Mouse (Mus musculus) liver, embryonic 11.5 days (tissue): ENCODE measurements around the gene Sgta. TPM values are rescaled to one million over a fixed set of nuclear protein-coding genes. Genes with fewer than 3 reads are reported as not detected.

ENCODE experiments used
- ATAC-seq: fragments of 200-750 bp; cut with Nextera tagmentation; replicated peaks from 2 replicates; pipeline ENCODE4 v1.8.0; 2017; ENCODE audit warnings: moderate number of reproducible peaks, mild to moderate bottlenecking, moderate TSS enrichment, moderate library complexity; ENCODE audit not compliant: low FRiP score
- DNase-seq: peaks from one replicate; pipeline ENCODE4 v3.0.0-alpha.2; 2017; ENCODE audit warnings: low spot score
- H3K27ac ChIP-seq: fragments of 300-500 bp; sonication (generic); 2 replicates; pipeline ENCODE4 v1.5.1; 2014; ENCODE audit warnings: mild to moderate bottlenecking, low read depth, low read length, control low read depth
- H3K27me3 ChIP-seq: fragments of 300-500 bp; sonication (generic); replicated peaks from 2 replicates; pipeline ENCODE4 v1.6.1; 2014; ENCODE audit warnings: low read length, mixed read lengths; ENCODE audit not compliant: control insufficient read depth, insufficient read depth
- H3K36me3 ChIP-seq: fragments of 300-500 bp; sonication (generic); 2 replicates; pipeline ENCODE4 v1.6.1; 2014; ENCODE audit warnings: mild to moderate bottlenecking, low read length, moderate library complexity, mixed read lengths; ENCODE audit not compliant: control insufficient read depth, insufficient read depth
- H3K4me1 ChIP-seq: fragments of 300-500 bp; sonication (generic); replicated peaks from 2 replicates; pipeline ENCODE4 v1.6.1; 2014; ENCODE audit warnings: low read length, mixed read lengths; ENCODE audit not compliant: control insufficient read depth, insufficient read depth
- H3K4me2 ChIP-seq: fragments of 300-500 bp; sonication (generic); 2 replicates; pipeline ENCODE4 v1.6.1; 2014; ENCODE audit warnings: mild to moderate bottlenecking, control low read depth, moderate library complexity
- H3K4me3 ChIP-seq: fragments of 300-500 bp; sonication (generic); 2 replicates; pipeline ENCODE4 v1.5.1; 2014; ENCODE audit warnings: low read depth, low read length, control low read depth
- H3K9ac ChIP-seq: fragments of 300-500 bp; sonication (generic); 2 replicates; pipeline ENCODE4 v1.6.1; 2014; ENCODE audit warnings: low read depth, low read length, control low read depth
- H3K9me3 ChIP-seq: fragments of 300-500 bp; sonication (generic); 2 replicates; pipeline ENCODE4 v1.6.1; 2016; ENCODE audit warnings: low read length, inconsistent platforms, mixed read lengths; ENCODE audit not compliant: control insufficient read depth
- WGBS: fragments of 180-500 bp; shearing (Covaris S2); extraction: QIAGEN DNeasy Blood & Tissue Kit; methylation state at CpG from one replicate; pipeline ENCODE4 v1.1.7; 2014; 5-methylcytosine and 5-hydroxymethylcytosine counted together
- polyA plus RNA-seq: library from polyadenylated mRNA; unstranded; fragments of >200 nt; fragmentation: Nextera tagmentation; extraction: Ambion mirVana; gene quantifications from 2 replicates; pipeline ENCODE4 v1.2.1, GENCODE M21; 2014

Sgta gene
- polyA plus RNA-seq, 1 experiment from 2014 or later: 147 TPM

- Histone ChIP-seq H3K9ac (no peak overlapping the region), H3K27me3 (peaks cover 27% of the 10 kb centered on the region), H3K4me1 (peaks cover 8% of the 10 kb centered on the region), H3K36me3 (peaks cover 4% of the 10 kb centered on the region), H3K4me3 (no peak overlapping the region), H3K4me2 (no peak overlapping the region), H3K27ac (no peak overlapping the region), H3K9me3 (no peaks in the 10 kb centered on the region)
- ATAC-seq (0 out of 2 replicates have a peak, but pooled peaks have one; percentile 50), DNase-seq (no peak)
Measured at GRCm38 (mm10) chr10:81028219-81028618, 31.8 kb downstream of the Sgta start.

- no peak for DNase-seq
- Histone ChIP-seq H3K4me1 (peaks cover 8% of the 10 kb centered on the region), H3K27ac (no peak overlapping the region), H3K4me3 (no peak overlapping the region), H3K9ac (no peak overlapping the region), H3K9me3 (no peaks in the 10 kb centered on the region), H3K27me3 (peaks cover 36% of the 10 kb centered on the region), H3K4me2 (no peak overlapping the region), H3K36me3 (peaks cover 4% of the 10 kb centered on the region)
- 64% methylated on average over 4 of the region's 4 CpGs for WGBS
- no peak for ATAC-seq
Measured at GRCm38 (mm10) chr10:81027331-81027730, 32.6 kb downstream of the Sgta start.

- 90% methylated on average over 5 of the region's 5 CpGs for WGBS
- H3K36me3 ChIP-seq: peaks cover 4% of the 10 kb centered on the region
- no peak overlapping the region for H3K4me3 ChIP-seq
- no peak overlapping the region for H3K9ac ChIP-seq
- DNase-seq: no peak
- H3K27me3 ChIP-seq: peaks cover 41% of the 10 kb centered on the region
- ATAC-seq: no peak
- no peak overlapping the region for H3K27ac ChIP-seq
- no peak overlapping the region for H3K4me2 ChIP-seq
- H3K4me1 ChIP-seq: peaks cover 8% of the 10 kb centered on the region
- H3K9me3 ChIP-seq: no peaks in the 10 kb centered on the region
Measured at GRCm38 (mm10) chr10:81026857-81027256, 33.1 kb downstream of the Sgta start.

- no peak within 1 kb of the TSS for H3K9ac ChIP-seq
Measured at GRCm38 (mm10) chr10:81025639-81026275, 34.2 kb downstream of the Sgta start, which contains the start of gene Diras1. TSS of gene Diras1 (minus strand) at chr10:81025662.

GRCm38 (mm10) chr10:81025047-81025621, 34.8 kb downstream of the Sgta start:
- Histone ChIP-seq H3K27me3 (peaks cover 50% of the 10 kb centered on the region), H3K9me3 (no peaks in the 10 kb centered on the region), H3K4me3 (peak overlapping the region; percentile 31; the same call in 1 of the 2 replicates), H3K36me3 (no peaks in the 10 kb centered on the region), H3K9ac (no peak overlapping the region), H3K4me1 (peaks cover 8% of the 10 kb centered on the region), H3K27ac (no peak overlapping the region), H3K4me2 (peak overlapping the region; percentile 60)
- DNase-seq (no peak), ATAC-seq (0 out of 2 replicates have a peak, but pooled peaks have one; percentile 12)
- 2% methylated on average over 43 of the region's 43 CpGs for WGBS

More at GRCm38 (mm10) chr10:81025639-81026275, 34.2 kb downstream of the Sgta start, which contains the start of gene Diras1:
- Histone ChIP-seq H3K9me3 (no peaks in the 10 kb centered on the region), H3K36me3 (peaks cover under 1% of the 10 kb centered on the region; the same call in 1 of the 2 replicates), H3K27ac (no peak within 1 kb of the TSS), H3K27me3 (peaks cover 50% of the 10 kb centered on the region), H3K4me1 (peaks cover 8% of the 10 kb centered on the region), H3K4me2 (peak within 1 kb of the TSS; percentile 60), H3K4me3 (peak within 1 kb of the TSS; percentile 31; the same call in 1 of the 2 replicates)
- ATAC-seq: no peak
- DNase-seq: no peak
- 55% methylated on average over 12 of the region's 12 CpGs for WGBS

- Histone ChIP-seq H3K4me2 (no peak overlapping the region), H3K27me3 (peaks cover 50% of the 10 kb centered on the region), H3K4me3 (no peak overlapping the region), H3K9ac (no peak overlapping the region), H3K36me3 (no peaks in the 10 kb centered on the region), H3K9me3 (no peaks in the 10 kb centered on the region), H3K4me1 (peaks cover 8% of the 10 kb centered on the region), H3K27ac (no peak overlapping the region)
- WGBS: 77% methylated on average over 5 of the region's 5 CpGs
- no peak for DNase-seq
- no peak for ATAC-seq
Measured at GRCm38 (mm10) chr10:81024346-81024937, 35.5 kb downstream of the Sgta start.

GRCm38 (mm10) chr10:81022744-81023143, 37.2 kb downstream of the Sgta start:
- no peaks in the 10 kb centered on the region for H3K36me3 ChIP-seq
- H3K27me3 ChIP-seq: peaks cover 50% of the 10 kb centered on the region
- no peak overlapping the region for H3K4me2 ChIP-seq
- peaks cover 8% of the 10 kb centered on the region for H3K4me1 ChIP-seq
- no peak for DNase-seq
- H3K9ac ChIP-seq: no peak overlapping the region
- no peak overlapping the region for H3K27ac ChIP-seq
- 45% methylated on average over 8 of the region's 8 CpGs for WGBS
- ATAC-seq: no peak
- no peaks in the 10 kb centered on the region for H3K9me3 ChIP-seq
- H3K4me3 ChIP-seq: no peak overlapping the region

GRCm38 (mm10) chr10:81021547-81022110, 38.4 kb downstream of the Sgta start:
- H3K9me3 ChIP-seq: no peaks in the 10 kb centered on the region
- H3K27me3 ChIP-seq: peaks cover 50% of the 10 kb centered on the region
- DNase-seq (no peak), ATAC-seq (no peak)
- no peak overlapping the region for H3K27ac ChIP-seq
- H3K4me3 ChIP-seq: no peak overlapping the region
- H3K4me2 ChIP-seq: no peak overlapping the region; the same call in 1 of the 2 replicates
- peaks cover 6% of the 10 kb centered on the region for H3K4me1 ChIP-seq
- H3K9ac ChIP-seq: no peak overlapping the region
- H3K36me3 ChIP-seq: no peaks in the 10 kb centered on the region
- WGBS: 13% methylated on average over 26 of the region's 26 CpGs
